Mouse (Mus musculus) cerebellum, adult (tissue): ENCODE data around the gene Cartpt.
"Not testable (repeated sequence)": the region's sequence is repeated elsewhere in the genome, so short reads cannot be mapped to it uniquely, and the experiment has no call there.

Experiments used
- ATAC-seq: cut with Nextera tagmentation; 2 replicates; pipeline ENCODE4 v1.9.2; 2017; ENCODE audit warnings: mild to moderate bottlenecking, moderate library complexity, mixed read lengths; ENCODE audit not compliant: insufficient number of reproducible peaks, low FRiP score, low TSS enrichment

Cartpt gene

DNA sequence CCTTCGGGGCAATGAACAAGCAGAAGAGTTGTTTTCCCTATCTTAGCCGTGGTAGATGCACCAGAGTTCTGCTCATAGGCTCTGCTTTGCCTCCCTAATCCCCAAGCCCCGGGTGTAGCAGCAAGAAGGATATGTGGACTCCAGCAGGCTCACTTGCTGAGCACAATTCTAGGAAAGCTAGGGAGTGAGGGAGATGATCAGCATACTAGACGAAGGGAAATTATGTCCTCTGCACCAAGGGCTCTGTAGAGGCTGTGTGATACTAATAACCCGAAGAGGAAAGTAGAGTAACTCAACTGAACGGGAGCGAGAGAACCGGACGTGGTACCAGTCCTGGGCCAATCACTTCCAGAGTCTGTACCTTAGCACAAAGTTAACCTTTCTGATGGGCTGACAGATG lies at the start of gene Cartpt:
Gene Cartpt, minus strand, starts transcription at position 127 of the 400 bp plus-strand sequence.
- ATAC-seq: no peak

DNA sequence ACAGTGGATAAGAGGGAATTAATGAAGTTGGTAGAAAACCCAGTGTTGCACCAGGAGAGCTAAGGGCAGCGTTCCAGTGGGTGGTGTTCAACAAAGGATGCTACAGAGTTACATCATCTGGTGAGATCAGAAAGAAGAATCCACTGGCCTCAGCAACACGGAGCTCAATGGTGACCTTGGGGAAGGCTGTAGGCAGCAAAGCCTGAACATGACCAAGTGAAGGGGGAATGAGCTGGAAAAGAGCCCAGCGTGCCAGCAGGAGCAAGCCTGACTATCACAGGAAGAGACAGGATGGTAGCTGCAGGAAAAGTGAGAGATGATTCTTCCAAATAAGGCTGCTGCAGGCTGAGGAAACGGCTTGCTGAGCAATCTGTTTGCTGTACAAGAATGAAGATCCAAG lies 46.5 kb upstream of the Cartpt start:
- no peak for ATAC-seq

DNA sequence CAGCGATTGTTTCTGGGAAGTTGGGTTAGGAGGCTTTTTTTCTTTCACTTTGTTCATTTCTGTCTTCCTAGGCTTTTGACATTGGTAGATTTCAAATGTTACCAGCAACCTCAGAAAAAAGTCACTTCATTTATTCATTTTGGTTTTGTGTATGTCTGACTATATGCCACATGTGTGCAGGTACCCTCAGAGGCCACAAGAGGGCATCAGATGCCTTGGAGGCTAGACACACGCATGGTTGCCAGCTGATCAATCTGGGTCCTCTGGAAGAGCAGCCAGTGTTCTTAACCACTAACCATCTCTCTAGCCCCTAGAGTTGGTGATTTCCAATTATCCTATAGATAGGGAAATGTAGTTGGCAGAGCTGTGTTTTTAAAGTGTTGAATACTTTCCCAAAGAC lies 42.6 kb upstream of the Cartpt start:
- no peak for ATAC-seq

- no peak for ATAC-seq
Observed at GRCm38 (mm10) chr13:99940601-99941000, 39.7 kb upstream of the Cartpt start.

DNA sequence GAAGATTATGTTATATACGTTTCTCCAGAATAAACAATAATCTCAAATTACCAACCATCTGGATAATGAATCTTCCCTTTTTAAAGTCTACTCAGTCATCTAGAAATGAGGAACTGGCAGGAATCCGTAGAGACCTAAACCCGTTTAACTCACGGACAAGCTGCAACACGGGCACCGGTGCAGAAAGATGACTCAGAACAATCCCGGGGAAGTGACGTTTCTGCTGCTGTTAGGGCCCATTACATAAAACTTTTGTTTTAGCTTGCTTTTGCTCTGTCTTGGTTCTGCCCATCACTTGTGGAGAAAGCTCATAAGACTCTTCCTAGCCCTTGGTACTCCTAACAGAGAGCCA lies 38.4 kb upstream of the Cartpt start:
- no peak for ATAC-seq

GRCm38 (mm10) chr13:99938606-99939319 lies 37.9 kb upstream of the Cartpt start:
- no peak for ATAC-seq

- ATAC-seq: no peak
Observed at GRCm38 (mm10) chr13:99937741-99938140, 36.9 kb upstream of the Cartpt start.

- ATAC-seq: no peak
Observed at GRCm38 (mm10) chr13:99932406-99932805, 31.5 kb upstream of the Cartpt start.

GRCm38 (mm10) chr13:99931502-99931901 lies 30.6 kb upstream of the Cartpt start:
- no peak for ATAC-seq

DNA sequence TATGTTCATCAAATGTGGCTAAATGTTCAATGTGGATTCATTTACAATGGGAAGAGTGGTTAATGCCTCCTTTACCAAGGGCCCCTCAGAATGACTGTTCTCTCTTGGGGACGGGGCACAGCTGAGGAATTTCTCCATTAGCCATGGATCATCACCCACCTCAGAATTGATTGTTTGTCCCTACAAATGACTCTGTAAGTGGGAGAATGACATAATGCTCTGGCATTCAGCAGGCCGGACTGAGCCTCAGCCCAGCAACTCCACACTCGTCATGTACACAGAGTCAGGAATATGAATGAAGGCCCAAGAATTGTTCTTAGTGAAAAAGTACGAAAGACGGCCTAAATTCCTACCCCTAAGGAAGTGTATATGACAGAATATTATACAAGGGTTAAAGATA lies 25.4 kb upstream of the Cartpt start:
- ATAC-seq: no peak

GRCm38 (mm10) chr13:99915632-99916031 lies 14.7 kb upstream of the Cartpt start:
- ATAC-seq: no peak

DNA sequence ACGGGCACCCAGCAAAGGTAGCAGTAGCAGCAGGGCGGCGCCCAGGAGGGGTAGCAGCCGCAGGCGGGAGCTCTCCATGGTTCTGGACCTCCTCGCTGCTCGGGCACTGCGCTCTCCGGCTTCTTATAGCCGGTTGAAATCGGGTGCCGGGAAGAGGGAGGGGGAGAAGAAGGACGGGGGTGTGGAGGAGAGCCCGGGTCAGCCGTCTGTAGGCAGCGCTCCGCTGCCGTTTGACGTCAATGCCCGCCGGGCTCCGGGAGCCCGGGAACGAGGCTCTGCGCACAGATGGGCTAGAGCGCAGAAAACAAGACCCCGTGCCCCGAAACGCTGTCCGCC lies 366 bp downstream of the Cartpt start:
- no peak for ATAC-seq

DNA sequence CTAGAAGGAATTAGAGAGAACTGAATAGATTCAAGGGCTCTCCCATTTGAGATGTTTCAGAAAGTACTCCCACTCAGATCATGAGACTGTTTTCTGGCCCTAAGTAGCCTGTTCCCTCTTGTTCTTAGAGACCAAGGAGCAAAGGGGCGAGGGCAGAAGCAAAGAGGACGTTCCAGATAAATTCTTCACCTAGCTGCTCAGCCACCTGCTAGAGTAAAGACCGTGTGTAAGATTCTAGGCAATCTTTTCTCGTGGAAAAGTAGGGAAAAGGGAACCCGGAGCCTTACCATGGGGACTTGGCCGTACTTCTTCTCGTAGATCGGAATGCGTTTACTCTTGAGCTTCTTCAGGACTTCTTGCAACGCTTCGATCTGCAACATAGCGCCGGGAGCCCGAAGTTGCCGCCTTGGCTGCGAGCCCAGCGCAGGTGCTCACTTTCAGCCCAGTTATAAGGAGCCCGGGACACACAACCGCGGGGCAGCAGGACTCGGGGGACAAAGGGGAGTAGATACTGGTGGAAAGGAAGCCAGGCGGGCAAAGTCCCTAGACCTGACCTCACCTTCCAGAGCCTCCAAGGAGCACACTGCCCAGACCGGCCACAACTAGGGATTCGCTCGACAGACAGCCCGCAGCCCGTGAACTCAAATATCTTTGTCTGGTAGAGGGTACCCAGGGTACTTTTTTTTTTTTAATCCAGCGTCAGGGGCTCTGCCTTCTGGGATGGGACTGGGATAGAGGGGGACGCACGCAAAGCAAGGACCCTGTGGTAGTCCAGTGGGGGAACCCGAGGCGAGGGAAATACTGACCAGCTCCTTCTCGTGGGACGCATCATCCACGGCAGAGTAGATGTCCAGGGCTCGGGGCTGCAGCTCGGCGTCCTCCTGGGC lies 978 bp downstream of the Cartpt start:
- ATAC-seq: no peak

GRCm38 (mm10) chr13:99898816-99899215 lies 2.1 kb downstream of the Cartpt start:
- no peak for ATAC-seq

- ATAC-seq: no peak
Observed at GRCm38 (mm10) chr13:99885636-99886035, 15.3 kb downstream of the Cartpt start.

GRCm38 (mm10) chr13:99881774-99882173 lies 19.1 kb downstream of the Cartpt start:
- ATAC-seq: not testable (repeated sequence)

- ATAC-seq: no peak
Observed at GRCm38 (mm10) chr13:99879696-99880095, 21.2 kb downstream of the Cartpt start.

GRCm38 (mm10) chr13:99872059-99872458 lies 28.8 kb downstream of the Cartpt start:
- ATAC-seq: no peak

DNA sequence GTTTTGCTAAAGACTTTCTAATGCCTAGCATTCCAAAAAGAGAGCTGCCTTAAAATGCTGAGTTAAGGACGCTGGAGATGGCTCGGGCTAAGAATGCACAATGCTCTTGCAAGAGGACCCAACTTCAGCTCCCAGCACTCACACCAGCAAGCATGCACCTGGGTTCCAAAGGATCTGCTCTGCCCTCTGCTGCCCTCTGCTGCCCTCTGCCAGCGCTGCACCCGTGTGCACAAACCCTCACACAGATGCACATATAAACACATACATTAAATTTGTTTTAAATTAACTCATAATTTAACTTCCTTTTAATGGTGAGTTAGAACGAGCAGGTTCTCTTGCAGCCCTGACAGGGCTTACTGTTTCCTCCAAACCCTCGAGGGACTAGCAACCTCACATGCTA lies 32.5 kb downstream of the Cartpt start:
- no peak for ATAC-seq

GRCm38 (mm10) chr13:99864331-99864730 lies 36.6 kb downstream of the Cartpt start:
- no peak for ATAC-seq

DNA sequence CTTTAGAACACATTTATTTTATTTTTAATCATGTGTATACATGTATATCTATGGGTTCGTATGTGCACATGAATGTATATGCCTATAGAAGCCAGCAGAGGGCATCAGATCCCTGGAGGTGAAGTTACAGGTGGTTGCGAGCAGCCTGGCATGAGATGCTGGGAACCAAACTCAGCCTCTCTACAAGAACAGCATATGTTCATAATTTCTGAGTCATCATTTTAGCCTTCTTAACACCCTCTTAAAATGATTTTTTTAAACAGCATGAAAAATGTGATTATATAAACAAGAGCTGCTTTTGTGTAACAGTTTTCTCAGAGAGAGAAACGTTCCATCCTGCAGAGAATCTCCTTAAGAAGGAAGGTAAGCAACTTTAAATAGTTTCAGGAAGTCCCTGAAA lies 40.2 kb downstream of the Cartpt start:
- no peak for ATAC-seq

- no peak for ATAC-seq
Observed at GRCm38 (mm10) chr13:99859082-99859481, 41.8 kb downstream of the Cartpt start.
